Mouse (Mus musculus) urinary bladder, adult 2 months (tissue): Measurements from ENCODE around the gene Rnf227. TPM values are rescaled to one million over a fixed set of nuclear protein-coding genes. Genes with fewer than 3 reads are reported as not detected.
"Not testable (repeated sequence)": the region's sequence is repeated elsewhere in the genome, so short reads cannot be mapped to it uniquely, and the experiment has no call there.

Experiments
- DNase-seq: peaks from one replicate; pipeline ENCODE4 v3.0.0; 2022; ENCODE audit warnings: low spot score
- polyA plus RNA-seq: library from polyadenylated mRNA; depleted of rRNA; stranded (reverse); fragments of >200 nt; gene quantifications from 2 replicates; pipeline ENCODE4 v1.2.3, GENCODE M21; 2012; rRNA removed

Rnf227 gene
- 3.0 and 4.2 TPM in 2 replicates for polyA plus RNA-seq

DNA sequence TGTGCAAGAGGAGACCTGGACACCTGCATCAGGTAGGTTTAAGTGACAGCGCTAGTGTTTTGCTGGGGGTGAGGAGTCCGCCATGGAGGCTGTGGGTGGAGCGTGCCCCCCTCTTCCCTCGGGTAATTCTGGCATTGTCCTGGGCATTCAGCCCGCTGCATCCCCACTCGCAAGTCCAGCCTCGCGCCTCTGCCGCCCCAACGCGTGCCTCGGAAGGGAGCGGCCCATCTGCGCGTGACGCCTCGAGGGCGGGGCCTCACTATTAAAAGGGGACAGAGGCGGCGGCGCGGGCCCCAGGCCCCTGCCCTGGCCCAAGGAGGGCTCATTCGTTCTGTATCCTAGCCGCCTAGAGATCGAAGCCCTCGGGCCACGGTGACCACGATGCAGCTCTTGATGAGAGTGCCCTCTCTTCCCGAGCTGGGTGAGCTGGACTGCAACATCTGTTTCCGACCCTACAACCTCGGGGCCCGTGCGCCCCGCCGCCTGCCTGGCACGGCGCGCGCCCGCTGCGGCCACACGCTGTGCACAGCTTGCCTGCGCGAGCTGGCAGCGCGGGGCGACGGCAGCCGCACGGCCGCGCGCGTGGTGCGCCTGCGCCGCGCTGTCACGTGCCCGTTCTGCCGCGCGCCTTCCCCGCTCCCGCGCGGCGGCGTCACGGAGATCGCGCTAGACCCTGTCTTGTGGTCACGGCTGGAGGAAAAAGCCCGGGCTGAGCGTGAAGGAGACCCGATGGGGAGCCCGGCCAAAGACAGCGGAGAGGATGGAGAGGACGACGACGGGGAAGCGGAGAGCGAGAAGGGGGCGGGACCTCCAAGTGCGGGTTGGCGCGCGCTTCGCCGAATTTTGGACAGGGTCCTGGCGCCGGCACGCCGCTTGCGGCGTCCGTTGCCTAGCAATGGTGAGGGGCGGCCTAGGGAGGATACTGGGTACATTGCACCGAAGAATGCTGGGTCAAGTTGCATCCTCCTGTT, at the start of gene Rnf227:
TSS of gene Rnf227 (plus strand) at position 301 of the 971 bp plus-strand sequence.
- peak; percentile 65 for DNase-seq

DNA sequence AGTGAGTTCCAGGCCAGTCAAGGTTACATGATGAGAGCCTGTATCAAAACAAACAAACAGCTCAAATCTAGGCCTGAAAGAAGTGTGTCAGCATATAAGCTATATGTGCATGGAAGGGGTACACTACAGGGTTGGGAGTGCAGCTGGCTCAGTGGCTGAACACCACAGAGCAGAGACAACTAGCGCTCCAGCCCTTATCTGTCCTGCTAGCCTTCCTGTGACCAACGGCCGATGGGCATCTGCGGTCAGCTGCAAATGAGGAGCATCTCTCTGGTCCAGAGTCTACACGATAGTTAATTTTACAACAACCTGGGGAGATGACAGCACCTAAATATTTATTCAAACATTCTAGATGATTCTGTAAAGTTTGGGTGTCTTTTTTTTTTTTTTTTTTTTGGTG, 49.1 kb upstream of the Rnf227 start:
- DNase-seq: no peak

DNA sequence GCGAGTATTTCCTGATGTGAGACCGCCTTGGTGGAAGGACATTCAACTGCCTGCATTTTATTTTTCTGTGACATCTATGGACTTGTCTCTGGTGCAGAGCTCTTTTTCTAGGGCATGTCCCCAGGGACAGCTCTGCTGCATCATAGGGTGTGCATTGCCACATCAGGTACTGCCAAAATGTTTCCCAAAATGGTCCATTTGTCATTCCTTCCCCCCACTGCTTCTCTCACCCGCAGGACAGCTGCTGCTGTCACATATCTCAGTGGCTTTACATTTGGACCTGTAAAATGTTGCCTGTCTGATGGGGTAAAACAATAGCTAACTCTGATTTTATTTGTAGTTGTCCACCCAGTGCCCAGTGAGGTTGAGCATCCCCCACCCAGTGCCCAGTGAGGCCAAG, 45.0 kb upstream of the Rnf227 start:
- DNase-seq: no peak

DNA sequence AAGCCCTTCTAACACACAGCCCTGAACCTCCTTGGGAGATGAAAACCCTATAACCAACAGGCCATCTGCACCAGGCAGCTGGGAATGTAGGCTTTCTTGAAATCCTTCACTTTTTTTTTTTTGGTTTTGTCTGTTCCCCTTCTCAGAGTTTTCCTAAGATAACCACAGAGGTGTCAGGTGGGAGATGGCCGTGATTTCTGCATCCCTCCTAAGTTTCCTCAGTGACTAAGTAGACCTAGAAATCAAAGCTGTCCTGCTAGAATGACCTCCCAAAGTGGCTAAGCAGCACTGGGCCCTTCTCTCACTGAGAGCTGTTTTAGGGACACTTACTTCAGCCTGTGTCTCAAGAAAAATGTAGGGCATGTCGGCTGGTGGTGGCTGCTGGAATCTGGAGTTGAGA, 42.5 kb upstream of the Rnf227 start:
- no peak for DNase-seq

DNA sequence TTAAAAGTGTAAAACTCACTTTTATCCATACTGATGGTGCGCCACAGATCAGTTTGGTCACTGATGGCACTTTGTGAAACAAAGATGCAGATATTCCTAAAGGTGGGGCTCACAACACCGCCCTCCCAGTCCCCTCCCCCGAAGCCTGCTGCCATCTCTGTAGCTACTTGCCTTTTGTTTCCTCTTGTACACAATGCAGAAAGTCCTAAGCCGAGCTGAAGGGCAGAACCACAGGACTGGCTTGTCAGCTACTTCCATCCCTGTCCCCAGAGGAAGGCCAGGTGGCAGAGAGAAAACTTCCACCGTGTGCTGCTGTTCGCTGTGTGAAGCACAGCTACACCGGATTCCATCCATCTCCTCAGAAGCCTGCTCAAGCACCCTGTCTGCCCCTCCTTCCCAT, 42.0 kb upstream of the Rnf227 start:
- DNase-seq: no peak

DNA sequence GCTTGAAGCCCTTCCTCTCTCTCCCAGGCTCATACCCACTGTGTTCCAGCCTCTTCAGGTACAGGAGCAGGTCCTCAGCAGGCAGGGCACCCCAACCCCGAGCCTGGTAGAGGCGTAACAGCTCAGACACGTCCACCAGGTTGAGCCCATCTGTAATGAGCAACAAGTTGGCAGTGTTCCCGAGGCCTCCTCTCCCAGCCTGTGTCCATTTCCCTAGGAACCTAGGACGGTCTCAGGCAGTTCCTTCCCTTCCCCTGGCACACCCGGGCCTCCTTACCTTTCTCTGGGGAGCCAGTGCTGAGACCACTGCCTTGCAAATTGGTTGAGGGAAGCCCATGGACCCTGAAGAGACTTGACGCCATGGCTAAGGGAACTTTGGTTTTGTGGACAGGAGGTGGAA, 37.4 kb upstream of the Rnf227 start:
- no peak for DNase-seq

DNA sequence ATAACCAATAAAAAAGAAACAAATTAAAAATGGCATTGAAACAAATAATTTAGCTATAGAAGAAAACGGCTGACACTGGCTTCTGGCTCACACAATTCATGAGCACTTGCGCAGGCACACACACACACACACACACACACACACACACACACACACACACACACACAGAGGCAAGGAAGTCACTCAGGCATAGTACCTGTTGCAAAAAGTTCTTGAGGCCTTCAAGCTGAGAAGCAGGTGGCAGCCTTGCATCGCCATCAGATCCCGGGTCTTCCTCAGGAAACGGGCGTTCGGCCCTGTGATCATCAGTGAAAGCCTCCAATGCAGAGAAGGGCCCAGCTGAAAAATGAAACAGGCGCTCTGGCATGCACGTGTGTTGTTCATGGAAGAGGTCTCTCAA, 35.0 kb upstream of the Rnf227 start:
- DNase-seq: no peak

DNA sequence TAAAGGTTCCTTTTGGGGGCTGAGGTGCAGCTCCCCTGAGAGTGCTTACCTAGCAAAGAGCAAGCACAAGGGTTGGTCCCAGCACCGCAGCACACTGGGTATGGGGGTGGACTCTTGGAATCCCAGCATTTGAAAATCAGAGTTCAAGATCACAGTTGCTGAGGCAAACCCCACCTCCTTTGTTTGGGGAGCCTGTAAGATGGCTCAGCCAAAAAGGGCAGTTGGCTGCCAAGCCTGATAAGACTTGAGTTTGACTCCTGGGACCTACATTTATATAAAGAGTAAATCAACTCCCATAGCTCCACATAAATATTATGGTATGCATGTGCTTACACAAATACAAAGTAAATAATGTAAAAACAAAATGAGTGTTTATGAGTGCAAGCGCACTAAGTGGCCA, 34.2 kb upstream of the Rnf227 start:
- no peak for DNase-seq

DNA sequence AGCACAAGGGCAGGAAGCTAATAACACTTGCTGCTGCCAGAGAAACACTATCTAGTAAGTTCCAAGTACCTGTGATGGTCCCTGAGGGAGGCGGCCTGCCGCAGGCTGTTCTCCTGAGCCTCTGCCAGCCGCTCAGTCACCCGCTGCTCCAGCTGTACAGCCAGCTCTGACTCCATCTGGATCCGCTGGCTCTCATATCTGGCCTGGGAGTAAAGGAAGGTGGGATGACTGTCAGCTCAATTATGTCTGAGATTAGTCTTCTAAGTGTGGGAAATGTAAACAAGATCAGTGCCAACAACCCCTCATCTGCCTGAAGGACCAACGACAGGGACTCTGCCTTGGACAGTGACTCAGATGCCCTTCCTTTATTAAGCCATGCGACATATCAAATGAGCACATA, 29.0 kb upstream of the Rnf227 start:
- DNase-seq: no peak

DNA sequence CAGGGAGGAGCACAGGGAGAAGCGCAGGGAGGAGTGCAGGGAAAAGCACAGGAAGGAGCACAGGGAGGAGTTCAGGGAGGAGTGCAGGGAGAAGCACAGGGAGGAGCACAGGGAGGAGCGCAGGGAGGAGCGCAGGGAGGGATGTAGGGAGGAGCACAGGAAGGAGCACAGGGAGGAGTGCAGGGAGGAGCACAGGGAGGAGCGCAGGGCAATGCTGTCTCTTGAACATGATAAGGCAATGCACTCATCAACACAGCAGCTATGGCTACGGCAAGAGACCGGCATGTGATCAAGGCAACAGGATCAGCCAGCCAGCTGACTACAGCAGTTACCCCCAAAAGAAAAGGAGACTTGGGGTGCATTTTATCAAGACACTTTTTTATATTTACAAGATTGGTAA, 23.9 kb upstream of the Rnf227 start:
- DNase-seq: no peak

DNA sequence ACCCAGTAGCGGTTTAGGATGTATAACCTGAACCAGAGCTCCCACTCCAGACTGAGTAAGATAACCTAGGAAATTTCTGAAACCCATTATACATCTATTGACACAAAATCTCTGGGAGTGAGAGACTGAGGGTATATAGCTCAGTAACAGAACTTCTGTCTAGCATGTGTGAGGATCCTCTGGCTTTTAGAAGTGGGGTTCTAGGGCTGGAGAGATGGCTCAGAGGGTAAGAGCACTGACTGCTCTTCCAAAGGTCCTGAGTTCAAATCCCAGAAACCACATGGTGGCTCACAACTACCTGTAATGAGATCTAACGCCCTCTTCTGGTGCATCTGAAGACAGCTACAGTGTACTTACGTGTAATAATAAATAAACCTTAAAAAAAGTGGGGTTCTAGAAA, 22.3 kb upstream of the Rnf227 start:
- DNase-seq: not testable (repeated sequence)

DNA sequence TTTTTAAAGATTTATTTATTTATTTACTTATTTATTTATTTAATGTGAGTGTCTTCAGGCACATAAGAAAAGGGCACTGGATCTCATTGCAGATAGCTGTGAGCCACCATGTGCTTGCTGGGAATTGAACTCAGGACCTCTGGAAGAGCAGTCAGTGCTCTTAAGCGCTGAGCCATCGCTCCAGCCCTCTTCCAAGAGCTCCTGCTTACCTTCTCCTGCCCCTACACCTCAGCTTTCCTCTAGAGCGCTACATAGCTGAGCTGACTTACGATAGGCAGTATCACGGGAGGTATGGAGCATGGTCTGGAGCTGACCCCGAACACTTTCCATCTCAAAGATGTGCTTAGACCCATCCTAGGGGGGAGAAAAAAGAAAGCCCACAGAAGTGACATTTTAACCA, 18.7 kb upstream of the Rnf227 start:
- DNase-seq: no peak

DNA sequence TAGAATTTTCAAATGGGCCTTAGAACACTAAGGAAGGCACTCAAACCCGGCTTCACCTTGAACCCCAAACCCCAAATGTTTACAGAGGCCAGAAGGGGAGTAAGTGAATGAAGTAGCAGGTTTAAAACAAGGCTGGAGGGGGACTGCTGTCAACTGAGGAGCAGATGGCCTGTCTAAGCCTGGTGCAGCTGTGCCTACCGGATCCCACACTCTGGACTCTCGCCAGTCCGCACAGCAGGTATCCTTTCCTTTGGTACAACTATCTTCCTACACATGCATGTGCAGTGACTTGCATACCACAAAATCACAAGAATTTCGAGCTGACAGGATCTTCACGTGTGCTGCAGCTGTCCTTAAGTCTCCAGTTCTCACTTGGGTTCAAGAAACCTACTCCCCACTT, 18.3 kb upstream of the Rnf227 start:
- DNase-seq: no peak

DNA sequence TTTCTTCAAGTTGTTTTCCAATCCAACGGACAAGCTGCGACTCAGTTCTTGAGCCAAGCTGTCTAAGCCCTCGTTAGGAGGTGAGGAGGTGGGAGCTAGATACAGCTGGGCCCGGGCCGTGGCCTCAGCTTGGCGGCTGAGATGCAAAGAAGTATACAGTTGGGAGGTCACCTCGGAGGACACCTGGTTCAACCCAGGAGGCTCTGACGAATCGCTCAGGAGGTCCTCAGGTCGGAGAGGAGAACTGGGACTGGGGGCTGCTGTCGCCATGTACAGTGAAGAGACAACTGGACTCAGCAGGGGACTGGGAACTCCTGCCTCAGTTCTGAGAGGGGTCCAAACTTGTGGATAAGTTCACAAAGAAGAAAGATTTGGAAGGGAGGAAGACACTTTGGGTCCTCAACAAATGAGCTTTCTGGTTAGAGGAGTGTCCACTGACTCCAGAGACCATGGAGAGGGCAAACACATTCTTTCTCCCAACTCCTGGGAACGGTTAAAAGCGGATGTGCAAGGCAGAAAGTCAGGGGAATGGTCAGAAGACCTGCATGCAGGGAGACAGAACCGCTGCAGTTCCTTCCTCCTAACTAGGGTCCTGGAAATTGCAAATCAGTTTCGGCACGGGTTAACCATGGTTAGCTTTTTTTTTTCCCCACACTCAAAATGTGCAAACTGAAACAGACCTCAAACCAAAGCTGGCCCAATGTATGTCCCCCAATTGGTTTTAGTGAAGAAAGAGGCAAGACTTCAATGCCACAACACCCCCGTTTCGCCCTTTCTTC, 17.4 kb upstream of the Rnf227 start:
- DNase-seq: no peak

DNA sequence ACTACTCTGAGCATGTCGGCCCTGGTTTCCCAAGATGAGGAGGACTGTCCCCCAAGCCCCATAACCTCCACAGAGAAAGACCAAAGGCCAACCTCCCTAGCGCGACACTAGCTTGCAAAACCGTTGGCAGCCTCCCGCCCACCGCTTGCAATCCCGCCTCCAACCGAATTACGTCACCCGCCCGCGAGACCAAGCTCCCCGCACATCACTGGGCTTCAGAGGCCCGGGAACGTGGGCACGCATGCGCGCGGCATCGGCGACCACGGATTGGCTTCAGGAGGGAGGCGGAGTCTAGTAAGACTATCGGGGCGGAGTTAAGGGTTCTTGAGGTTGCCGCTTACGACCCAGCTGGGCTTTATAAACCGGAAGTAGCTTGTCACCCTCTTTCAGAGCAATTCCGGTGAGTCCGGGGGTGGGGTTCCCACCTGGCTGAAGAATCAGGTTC, 16.6 kb upstream of the Rnf227 start, which contains the start of the genes Cntrob and Trappc1:
TSS of gene Cntrob (minus strand) at position 109 of the 445 bp plus-strand sequence.
TSS of gene Trappc1 (plus strand) at position 314 of the 445 bp plus-strand sequence.
- DNase-seq: peak; percentile 94

DNA sequence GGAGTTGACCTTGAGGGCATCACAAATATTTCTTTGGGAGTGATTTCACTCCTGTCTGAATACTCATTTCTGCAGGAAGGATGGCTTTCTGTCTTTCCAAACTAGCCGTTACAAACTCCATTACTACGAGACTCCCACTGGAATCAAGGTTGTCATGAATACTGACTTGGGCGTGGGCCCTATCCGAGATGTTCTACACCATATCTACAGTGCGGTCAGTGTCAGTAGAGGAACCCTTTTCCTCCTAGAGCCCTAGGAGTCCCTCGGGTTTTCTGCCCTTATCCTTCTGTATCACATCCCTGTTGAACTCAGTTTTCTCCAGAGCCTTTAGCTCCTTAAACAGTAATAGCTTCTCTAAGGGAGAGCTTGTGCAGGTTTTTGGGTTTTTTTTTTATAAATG, 15.5 kb upstream of the Rnf227 start:
- DNase-seq: no peak

DNA sequence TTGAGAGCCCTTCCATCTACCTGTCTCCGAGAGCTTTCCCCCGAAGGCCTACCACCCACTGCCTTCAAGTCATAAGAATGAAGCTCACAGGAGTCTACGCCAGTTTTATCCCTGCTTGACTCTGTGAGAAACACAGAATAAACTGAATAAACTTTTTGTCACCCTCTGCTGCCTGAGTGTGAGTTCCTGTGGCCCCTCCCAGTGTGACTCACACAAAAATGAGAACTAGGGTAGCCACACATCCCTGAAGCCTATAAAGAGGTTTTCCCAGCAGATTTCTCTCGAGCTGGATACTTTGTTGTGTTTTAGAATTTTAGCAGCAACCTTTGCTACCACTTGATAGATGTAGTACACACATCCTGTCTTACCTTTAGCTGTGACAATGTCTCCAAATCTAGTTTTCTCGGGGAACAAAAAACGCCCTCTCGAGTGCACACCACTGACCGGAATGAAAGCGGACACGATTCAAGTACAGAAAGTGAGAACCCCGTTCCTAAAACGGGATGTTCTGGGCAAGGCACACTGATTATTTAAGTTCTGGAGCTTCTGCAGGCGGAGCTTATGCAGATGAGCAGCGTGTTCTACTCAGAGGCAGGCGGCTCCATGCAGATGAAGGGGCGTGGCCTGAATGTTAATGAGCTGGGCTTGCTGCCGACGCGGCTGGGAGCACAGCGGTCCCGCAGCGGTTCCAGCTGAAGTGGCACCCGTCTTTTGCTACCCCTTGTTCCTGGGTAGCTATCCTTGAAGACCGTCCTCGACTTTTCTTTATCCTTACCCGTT, 14.4 kb upstream of the Rnf227 start, which contains the start of gene Kcnab3:
TSS of gene Kcnab3 (plus strand) at position 631 of the 780 bp plus-strand sequence.
- DNase-seq: peak; percentile 46

DNA sequence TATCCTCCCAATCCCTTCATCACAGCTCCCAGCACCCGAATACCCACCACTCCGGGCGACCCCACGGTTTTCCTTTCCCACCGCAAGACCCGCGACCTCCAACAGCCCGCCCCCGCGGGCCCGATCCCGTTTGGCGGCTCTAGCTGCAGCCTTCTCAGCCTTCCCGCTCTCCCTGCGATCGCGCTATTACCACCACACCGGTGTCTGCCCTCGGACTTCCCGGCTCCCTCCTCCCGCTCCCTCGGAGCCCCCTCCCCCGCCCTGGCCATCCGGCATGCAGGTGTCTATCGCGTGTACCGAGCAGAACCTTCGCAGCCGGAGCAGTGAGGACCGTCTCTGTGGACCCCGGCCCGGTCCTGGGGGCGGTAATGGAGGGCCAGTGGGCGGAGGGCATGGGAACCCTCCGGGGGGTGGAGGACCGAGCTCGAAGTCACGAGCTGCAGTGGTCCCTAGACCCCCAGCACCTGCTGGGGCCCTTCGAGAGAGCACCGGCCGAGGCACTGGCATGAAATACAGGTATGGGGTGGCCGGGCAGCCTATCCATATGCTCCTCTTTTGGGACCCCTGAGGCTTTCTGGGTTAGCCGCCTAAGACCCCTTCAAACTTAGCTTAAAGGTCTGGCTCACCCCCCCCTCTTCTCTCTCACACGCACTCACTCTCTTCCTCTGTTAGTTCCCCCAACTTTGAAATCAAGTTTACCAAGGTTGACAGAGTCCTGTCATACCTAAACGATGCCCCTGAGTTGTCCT, 13.7 kb upstream of the Rnf227 start:
- DNase-seq: no peak

DNA sequence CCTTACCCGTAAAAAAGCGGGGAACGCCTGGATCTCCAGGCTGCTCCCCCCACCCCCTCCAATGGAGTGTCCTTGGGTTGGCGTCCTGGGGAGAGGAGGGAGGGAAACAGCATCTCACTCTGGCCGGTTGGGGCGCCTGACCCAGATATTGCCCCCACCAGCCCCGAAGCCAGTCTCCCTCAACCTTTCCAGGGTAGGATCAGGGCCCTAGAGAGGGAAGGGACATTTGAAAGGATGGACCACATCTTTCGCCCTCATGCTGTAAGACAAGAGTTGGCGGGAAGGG, 13.2 kb upstream of the Rnf227 start:
- DNase-seq: no peak

DNA sequence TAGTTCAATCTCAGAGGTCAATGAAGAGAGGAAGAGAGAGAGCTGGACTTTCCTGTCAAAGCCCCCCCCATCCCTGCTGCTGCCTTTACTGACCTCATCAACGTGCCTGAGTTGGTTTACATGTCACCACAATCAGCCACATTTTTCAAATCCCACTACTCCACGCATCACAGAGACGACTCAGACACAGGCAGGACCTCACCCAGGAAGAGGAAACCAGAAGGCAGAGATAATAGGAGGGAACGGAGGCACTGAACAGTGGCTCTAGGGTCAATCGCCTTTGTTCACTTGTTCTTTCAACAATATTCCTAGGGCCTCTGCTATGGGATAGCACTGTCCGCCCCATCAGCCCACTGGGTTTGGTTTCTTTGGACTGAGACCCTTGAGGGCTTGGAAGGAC, 12.6 kb upstream of the Rnf227 start:
- DNase-seq: no peak

DNA sequence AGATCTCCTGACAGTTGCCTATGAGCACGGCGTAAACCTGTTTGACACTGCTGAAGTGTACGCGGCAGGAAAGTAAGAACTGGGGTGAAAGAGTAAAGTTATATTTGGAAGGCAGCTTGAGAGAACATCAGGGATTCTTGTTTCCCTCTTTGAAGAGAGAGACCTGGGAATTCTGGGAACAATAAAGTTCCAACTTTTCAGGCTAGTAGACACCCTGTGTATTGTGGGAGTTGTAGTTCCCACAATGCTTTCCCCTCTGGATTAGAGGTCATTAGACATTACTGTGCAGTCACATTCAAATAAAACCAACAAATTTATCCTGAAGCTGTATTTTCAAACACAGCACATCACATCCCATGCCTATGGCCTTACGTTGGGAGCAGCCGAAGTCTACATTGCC, 11.7 kb upstream of the Rnf227 start:
- no peak for DNase-seq
